Mouse (Mus musculus): ENCODE measurements around the gene Grin2a. TPM values are rescaled to one million over a fixed set of nuclear protein-coding genes. Genes with fewer than 3 reads are reported as not detected.

The Grin2a gene
- polyA plus RNA-seq, 1 experiment from 2014 or later: 0.30 TPM

DNA sequence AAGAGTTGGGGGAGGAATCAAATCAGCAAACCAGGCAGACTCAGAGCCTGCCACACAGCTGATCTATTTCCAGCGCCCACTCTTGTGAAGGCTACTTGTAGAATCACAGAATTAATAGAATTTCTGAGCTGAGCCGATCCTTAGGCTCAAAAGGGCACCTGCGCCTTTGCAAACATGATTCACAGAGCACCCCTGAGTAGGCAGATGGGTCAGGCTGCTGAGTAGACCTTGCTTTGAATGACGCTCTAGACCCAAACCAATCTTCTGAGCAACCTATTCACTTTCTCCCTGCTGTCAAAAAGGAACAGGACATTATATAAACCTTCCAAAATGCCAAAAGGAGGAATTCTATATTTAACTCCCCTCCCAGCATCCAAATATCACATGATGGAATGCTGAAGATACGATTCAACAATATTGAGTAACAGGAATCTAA lies 41.9 kb downstream of the Grin2a start:
- Histone ChIP-seq H3K4me3 (ENCODE audit: low read depth, low read length) (no peak overlapping the region), H3K4me1 (replicated peaks; ENCODE audit: control insufficient read depth, insufficient read depth, low read length) (no peaks in the 10 kb centered on the region), H3K27ac (ENCODE audit: low read depth) (no peak overlapping the region), H3K36me3 (ENCODE audit: control insufficient read depth, insufficient read depth, low read length) (no peaks in the 10 kb centered on the region), H3K4me2 (ENCODE audit: low read length) (no peak overlapping the region), H3K27me3 (replicated peaks; ENCODE audit: control insufficient read depth, insufficient read depth, low read length) (no peaks in the 10 kb centered on the region), H3K9me3 (ENCODE audit: control insufficient read depth, low read length) (no peaks in the 10 kb centered on the region), H3K9ac (ENCODE audit: low read length) (no peak overlapping the region)
- DNase-seq (ENCODE audit: low spot score): no peak
- WGBS: 82% methylated on average over 5 of the region's 5 CpGs
- ATAC-seq (replicated peaks; ENCODE audit: low FRiP score, low TSS enrichment, low read depth): no peak

DNA sequence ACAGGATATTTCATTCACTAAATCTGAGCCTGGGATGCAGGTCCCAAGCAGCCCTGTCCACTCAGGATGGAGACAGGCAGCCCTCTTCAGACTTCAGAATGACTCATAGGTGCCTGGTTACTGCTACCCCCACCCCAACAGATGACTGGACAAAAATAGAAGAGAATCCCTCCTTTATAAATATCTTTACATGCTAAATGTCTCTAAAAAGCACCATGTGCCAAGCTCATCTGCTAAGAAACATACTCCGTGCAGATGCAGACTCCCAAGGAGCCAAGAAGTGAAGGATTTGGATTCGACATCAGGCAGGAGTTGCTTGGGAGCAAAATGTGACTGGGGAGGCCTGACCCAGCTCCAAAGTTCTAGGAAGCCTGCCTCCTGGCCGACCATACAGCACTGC lies 46.1 kb downstream of the Grin2a start:
- 78% methylated on average over 3 of the region's 3 CpGs for WGBS
- H3K9ac ChIP-seq (ENCODE audit: low read length): no peak overlapping the region
- ATAC-seq (replicated peaks; ENCODE audit: low FRiP score, low TSS enrichment, low read depth) (no peak), DNase-seq (ENCODE audit: low spot score) (no peak)
- no peak overlapping the region for H3K27ac ChIP-seq (ENCODE audit: low read depth)
- H3K9me3 ChIP-seq (ENCODE audit: control insufficient read depth, low read length): no peaks in the 10 kb centered on the region
- no peak overlapping the region for H3K4me2 ChIP-seq (ENCODE audit: low read length)
- no peaks in the 10 kb centered on the region for H3K4me1 ChIP-seq (replicated peaks; ENCODE audit: control insufficient read depth, insufficient read depth, low read length)
- no peaks in the 10 kb centered on the region for H3K36me3 ChIP-seq (ENCODE audit: control insufficient read depth, insufficient read depth, low read length)
- H3K4me3 ChIP-seq (ENCODE audit: low read depth, low read length): no peak overlapping the region
- H3K27me3 ChIP-seq (replicated peaks; ENCODE audit: control insufficient read depth, insufficient read depth, low read length): no peaks in the 10 kb centered on the region

DNA sequence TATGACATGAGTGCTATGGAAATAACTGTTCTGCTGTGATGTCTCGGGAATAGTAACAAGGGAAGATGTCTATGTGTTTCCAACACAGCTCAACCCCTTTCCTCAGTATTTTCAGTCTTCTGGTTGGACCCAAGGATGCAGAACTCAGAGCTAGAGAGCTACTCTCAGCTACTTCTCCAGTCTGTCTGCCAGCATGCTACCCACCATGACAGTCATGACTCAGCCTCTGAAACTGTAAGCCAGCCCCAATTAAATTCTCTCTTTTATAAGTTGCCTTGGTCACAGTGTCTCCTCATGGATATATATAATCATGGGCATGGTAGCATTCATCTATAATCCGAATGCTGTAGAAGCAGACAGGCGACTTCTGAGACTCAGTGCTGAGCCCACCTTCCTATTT lies 47.9 kb downstream of the Grin2a start:
- Histone ChIP-seq H3K4me2 (ENCODE audit: low read length) (no peak overlapping the region), H3K36me3 (ENCODE audit: control insufficient read depth, insufficient read depth, low read length) (no peaks in the 10 kb centered on the region), H3K27me3 (replicated peaks; ENCODE audit: control insufficient read depth, insufficient read depth, low read length) (no peaks in the 10 kb centered on the region), H3K9me3 (ENCODE audit: control insufficient read depth, low read length) (no peaks in the 10 kb centered on the region), H3K9ac (ENCODE audit: low read length) (no peak overlapping the region), H3K4me3 (ENCODE audit: low read depth, low read length) (no peak overlapping the region), H3K4me1 (replicated peaks; ENCODE audit: control insufficient read depth, insufficient read depth, low read length) (no peaks in the 10 kb centered on the region), H3K27ac (ENCODE audit: low read depth) (no peak overlapping the region)
- ATAC-seq (replicated peaks; ENCODE audit: low FRiP score, low TSS enrichment, low read depth) (no peak), DNase-seq (ENCODE audit: low spot score) (no peak)
- WGBS: 85% methylated on average over 3 of the region's 3 CpGs

DNA sequence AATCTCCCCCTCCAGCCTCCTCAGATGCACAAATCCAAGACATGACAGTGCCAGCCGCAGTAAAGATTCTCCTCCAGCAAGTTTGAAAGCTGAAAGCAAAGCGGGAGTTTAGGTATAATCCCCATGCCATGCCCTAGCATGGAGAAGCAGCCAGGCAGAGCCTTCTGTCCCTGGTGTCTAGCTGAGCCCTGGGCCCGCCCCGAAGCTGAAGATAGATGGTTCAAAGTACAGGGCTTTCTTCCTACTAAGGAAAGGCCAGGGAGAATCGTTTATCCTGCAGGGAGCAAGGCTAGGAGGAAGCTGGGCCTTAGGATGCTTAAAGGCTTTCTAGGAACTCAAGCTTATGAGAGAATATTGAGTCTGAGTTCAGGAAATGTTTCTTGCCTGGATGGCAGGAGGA lies 50.5 kb downstream of the Grin2a start:
- WGBS: 67% methylated on average over 5 of the region's 5 CpGs
- no peak for ATAC-seq (replicated peaks; ENCODE audit: low FRiP score, low TSS enrichment, low read depth)
- Histone ChIP-seq H3K4me1 (replicated peaks; ENCODE audit: control insufficient read depth, insufficient read depth, low read length) (no peaks in the 10 kb centered on the region), H3K36me3 (ENCODE audit: control insufficient read depth, insufficient read depth, low read length) (no peaks in the 10 kb centered on the region), H3K4me2 (ENCODE audit: low read length) (no peak overlapping the region), H3K9me3 (ENCODE audit: control insufficient read depth, low read length) (no peaks in the 10 kb centered on the region), H3K27me3 (replicated peaks; ENCODE audit: control insufficient read depth, insufficient read depth, low read length) (no peaks in the 10 kb centered on the region), H3K4me3 (ENCODE audit: low read depth, low read length) (no peak overlapping the region), H3K9ac (ENCODE audit: low read length) (no peak overlapping the region), H3K27ac (ENCODE audit: low read depth) (no peak overlapping the region)
- DNase-seq (ENCODE audit: low spot score): no peak

DNA sequence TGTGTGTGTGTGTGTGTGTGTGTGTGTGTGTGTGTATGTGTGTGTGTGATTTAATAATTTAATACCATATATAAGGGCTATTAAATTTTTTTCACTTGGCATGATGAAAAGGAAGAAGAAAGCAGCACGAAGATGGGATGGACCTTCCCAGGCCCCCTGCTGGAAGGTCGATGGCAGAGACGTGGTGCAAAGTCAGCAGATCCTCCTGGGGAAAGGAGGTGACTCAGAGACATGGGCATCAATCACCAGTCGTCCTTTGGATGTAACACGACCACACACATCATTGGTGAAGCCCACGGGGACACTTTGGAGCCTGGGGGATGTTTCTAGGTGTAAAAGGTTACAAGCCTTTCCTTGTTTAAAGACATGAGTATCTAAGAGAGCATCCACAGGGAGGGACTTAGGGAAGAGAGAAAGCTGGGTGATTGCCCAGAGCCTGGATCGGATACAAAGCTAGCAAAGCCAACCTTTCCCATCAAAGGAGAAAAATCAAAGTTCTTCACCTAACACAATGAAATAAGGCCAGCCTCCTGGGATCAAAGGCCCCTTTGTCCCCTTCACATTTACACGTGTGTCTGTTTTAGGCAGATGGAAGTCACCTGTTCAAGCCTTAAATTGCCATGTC lies 53.9 kb downstream of the Grin2a start:
- DNase-seq (ENCODE audit: low spot score) (no peak), ATAC-seq (replicated peaks; ENCODE audit: low FRiP score, low TSS enrichment, low read depth) (no peak)
- Histone ChIP-seq H3K27ac (ENCODE audit: low read depth) (no peak overlapping the region), H3K27me3 (replicated peaks; ENCODE audit: control insufficient read depth, insufficient read depth, low read length) (no peaks in the 10 kb centered on the region), H3K36me3 (ENCODE audit: control insufficient read depth, insufficient read depth, low read length) (no peaks in the 10 kb centered on the region), H3K4me1 (replicated peaks; ENCODE audit: control insufficient read depth, insufficient read depth, low read length) (no peaks in the 10 kb centered on the region), H3K9me3 (ENCODE audit: control insufficient read depth, low read length) (no peaks in the 10 kb centered on the region), H3K4me2 (ENCODE audit: low read length) (no peak overlapping the region), H3K9ac (ENCODE audit: low read length) (no peak overlapping the region), H3K4me3 (ENCODE audit: low read depth, low read length) (no peak overlapping the region)
- 41% methylated on average over 8 of the region's 8 CpGs for WGBS

DNA sequence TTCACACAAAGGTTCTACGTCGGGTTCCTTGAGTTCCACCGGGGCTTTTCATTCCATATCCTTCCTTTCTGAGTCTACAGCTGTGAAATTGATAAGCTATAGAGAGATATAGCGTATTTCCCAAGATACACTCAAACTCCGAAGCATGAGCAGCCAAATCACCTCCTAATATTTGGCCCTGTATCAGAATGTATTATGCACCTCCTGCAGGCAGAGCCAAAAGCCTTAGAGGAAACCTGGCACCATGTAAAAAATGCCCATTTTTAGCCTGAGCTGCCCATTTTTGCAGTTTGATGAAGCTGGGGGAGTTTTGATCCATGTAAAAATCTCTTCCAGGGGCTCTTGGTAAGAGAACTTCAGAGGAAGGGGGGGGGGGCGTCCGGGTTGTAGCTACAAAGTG lies 54.6 kb downstream of the Grin2a start:
- DNase-seq (ENCODE audit: low spot score): no peak
- Histone ChIP-seq H3K27me3 (replicated peaks; ENCODE audit: control insufficient read depth, insufficient read depth, low read length) (no peaks in the 10 kb centered on the region), H3K4me3 (ENCODE audit: low read depth, low read length) (no peak overlapping the region), H3K4me2 (ENCODE audit: low read length) (no peak overlapping the region), H3K36me3 (ENCODE audit: control insufficient read depth, insufficient read depth, low read length) (no peaks in the 10 kb centered on the region), H3K9me3 (ENCODE audit: control insufficient read depth, low read length) (no peaks in the 10 kb centered on the region), H3K4me1 (replicated peaks; ENCODE audit: control insufficient read depth, insufficient read depth, low read length) (no peaks in the 10 kb centered on the region), H3K27ac (ENCODE audit: low read depth) (no peak overlapping the region), H3K9ac (ENCODE audit: low read length) (no peak overlapping the region)
- ATAC-seq (replicated peaks; ENCODE audit: low FRiP score, low TSS enrichment, low read depth): no peak
- 86% methylated on average over 7 of the region's 7 CpGs for WGBS

DNA sequence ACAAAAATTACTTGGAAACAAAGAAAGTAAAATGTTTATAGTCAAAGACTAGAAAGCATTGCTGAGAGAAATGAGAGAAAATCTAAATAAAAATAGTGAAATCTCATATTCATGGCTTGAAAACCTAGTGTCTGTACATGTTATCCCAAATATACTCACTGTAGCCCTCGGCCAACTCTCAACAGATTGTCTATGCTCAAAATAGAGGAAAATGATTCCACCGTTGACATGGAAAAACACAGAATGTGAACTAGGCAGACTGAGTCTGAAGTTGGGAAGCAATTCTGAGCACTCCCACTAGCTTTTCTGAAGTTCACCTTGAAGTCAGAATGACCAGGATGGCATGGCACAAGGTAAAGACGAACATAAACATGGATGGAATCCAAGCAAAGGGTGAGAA lies 84.7 kb downstream of the Grin2a start:
- no peaks in the 10 kb centered on the region for H3K27me3 ChIP-seq (replicated peaks; ENCODE audit: control insufficient read depth, insufficient read depth, low read length)
- no peak overlapping the region for H3K9ac ChIP-seq (ENCODE audit: low read length)
- no peaks in the 10 kb centered on the region for H3K9me3 ChIP-seq (ENCODE audit: control insufficient read depth, low read length)
- no peaks in the 10 kb centered on the region for H3K4me1 ChIP-seq (replicated peaks; ENCODE audit: control insufficient read depth, insufficient read depth, low read length)
- no peaks in the 10 kb centered on the region for H3K36me3 ChIP-seq (ENCODE audit: control insufficient read depth, insufficient read depth, low read length)
- H3K4me2 ChIP-seq (ENCODE audit: low read length): no peak overlapping the region
- DNase-seq (ENCODE audit: low spot score) (no peak), ATAC-seq (replicated peaks; ENCODE audit: low FRiP score, low TSS enrichment, low read depth) (no peak)
- H3K27ac ChIP-seq (ENCODE audit: low read depth): no peak overlapping the region
- H3K4me3 ChIP-seq (ENCODE audit: low read depth, low read length): no peak overlapping the region
- WGBS: 79% methylated on average over 3 of the region's 3 CpGs

DNA sequence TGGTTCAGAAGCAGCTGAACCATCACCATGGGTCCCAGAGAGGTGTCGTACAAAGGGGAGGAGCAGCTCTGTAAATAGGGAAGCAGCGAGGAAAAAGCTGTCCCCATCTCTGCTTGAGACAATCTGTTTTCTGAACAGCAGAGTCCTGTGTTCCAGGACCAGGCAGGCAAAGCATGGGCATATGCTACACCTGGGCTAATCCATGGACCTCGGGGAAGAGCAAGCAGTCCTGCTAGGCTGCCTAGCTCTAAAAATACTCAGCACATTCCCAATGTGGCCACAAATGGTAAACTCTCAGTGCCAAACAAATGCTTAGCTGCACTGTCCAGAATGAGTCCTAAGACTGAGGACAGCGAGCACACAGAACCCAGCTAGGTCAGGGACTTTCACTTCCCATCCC lies 86.1 kb downstream of the Grin2a start:
- 77% methylated on average over 4 of the region's 4 CpGs for WGBS
- Histone ChIP-seq H3K27me3 (replicated peaks; ENCODE audit: control insufficient read depth, insufficient read depth, low read length) (no peaks in the 10 kb centered on the region), H3K27ac (ENCODE audit: low read depth) (no peak overlapping the region), H3K4me1 (replicated peaks; ENCODE audit: control insufficient read depth, insufficient read depth, low read length) (no peaks in the 10 kb centered on the region), H3K9me3 (ENCODE audit: control insufficient read depth, low read length) (no peaks in the 10 kb centered on the region), H3K9ac (ENCODE audit: low read length) (no peak overlapping the region), H3K36me3 (ENCODE audit: control insufficient read depth, insufficient read depth, low read length) (no peaks in the 10 kb centered on the region), H3K4me3 (ENCODE audit: low read depth, low read length) (no peak overlapping the region), H3K4me2 (ENCODE audit: low read length) (no peak overlapping the region)
- DNase-seq (ENCODE audit: low spot score): no peak
- ATAC-seq (replicated peaks; ENCODE audit: low FRiP score, low TSS enrichment, low read depth): no peak

DNA sequence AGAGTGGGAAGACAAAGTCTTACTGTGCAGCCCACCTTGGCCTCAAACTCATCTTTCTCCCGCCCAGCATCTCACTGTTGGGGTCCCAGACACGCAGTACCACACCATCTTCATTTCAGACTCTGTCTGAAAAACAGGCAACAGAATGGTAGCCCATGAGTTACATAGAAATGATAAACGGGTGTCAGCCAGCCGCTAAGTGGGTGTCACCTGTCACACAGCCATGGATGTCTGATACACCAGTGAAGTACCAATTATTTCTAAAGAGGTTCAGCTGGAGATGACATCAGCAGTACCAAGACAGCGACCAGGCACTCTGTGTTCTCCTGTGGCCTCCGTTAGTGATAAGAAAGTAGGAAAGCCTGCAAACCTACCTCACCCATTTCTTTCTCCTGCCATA lies 90.9 kb downstream of the Grin2a start:
- ATAC-seq (replicated peaks; ENCODE audit: low FRiP score, low TSS enrichment, low read depth): no peak
- WGBS: 81% methylated on average over 6 of the region's 6 CpGs
- Histone ChIP-seq H3K4me3 (ENCODE audit: low read depth, low read length) (no peak overlapping the region), H3K9ac (ENCODE audit: low read length) (no peak overlapping the region), H3K4me1 (replicated peaks; ENCODE audit: control insufficient read depth, insufficient read depth, low read length) (no peaks in the 10 kb centered on the region), H3K4me2 (ENCODE audit: low read length) (no peak overlapping the region), H3K27ac (ENCODE audit: low read depth) (no peak overlapping the region), H3K36me3 (ENCODE audit: control insufficient read depth, insufficient read depth, low read length) (no peaks in the 10 kb centered on the region), H3K27me3 (replicated peaks; ENCODE audit: control insufficient read depth, insufficient read depth, low read length) (no peaks in the 10 kb centered on the region), H3K9me3 (ENCODE audit: control insufficient read depth, low read length) (no peaks in the 10 kb centered on the region)
- DNase-seq (ENCODE audit: low spot score): no peak
